Mouse (Mus musculus) heart, postnatal 0 days (tissue): ENCODE data around the gene Gm45623.

Experiments used
- CTCF ChIP-seq: IDR thresholded peaks from 2 replicates; pipeline ENCODE4 v1.5.1; 2016; ENCODE audit warnings: antibody characterized with exemption, control low read depth, low read depth
- EP300 ChIP-seq: IDR thresholded peaks from 2 replicates; pipeline ENCODE4 v1.6.1; 2016; ENCODE audit warnings: antibody characterized with exemption, low read depth

DNA sequence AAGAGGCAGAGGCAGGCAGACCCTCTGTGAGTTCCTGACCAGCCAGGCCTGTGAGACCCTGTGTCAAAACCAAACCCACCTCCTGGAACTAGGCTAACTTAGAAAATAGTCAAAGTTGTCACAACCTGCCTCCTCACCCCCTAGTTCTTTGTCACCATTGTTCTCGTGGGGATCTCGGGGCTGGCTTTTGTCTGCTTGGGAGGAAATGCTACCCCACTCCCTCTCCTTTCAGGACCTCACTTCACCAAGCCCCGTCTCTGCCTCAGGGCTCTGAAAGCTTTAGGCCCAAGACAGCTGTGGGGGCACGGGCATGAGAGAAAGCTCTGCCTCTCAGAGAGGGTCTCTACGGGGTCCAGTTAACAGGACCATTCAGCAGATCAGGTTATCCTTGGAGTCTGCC, 1.9 kb downstream of the Gm45623 start:
- TF ChIP-seq CTCF (no peak), EP300 (no peak)
